Mouse (Mus musculus) midbrain, embryonic 14.5 days (tissue): ENCODE measurements at regions not wholly inside any gene's neighbourhood (a gene's known extent, or its start where the extent isn't known, plus 50 kb on each side); places are given as distances from the start of the nearest gene placed in this dataset.

Experiments used
- ATAC-seq: fragments of 200-750 bp; cut with Nextera tagmentation; 2 replicates; pipeline ENCODE4 v1.8.0; 2017; ENCODE audit warnings: moderate number of reproducible peaks, moderate library complexity; ENCODE audit not compliant: low FRiP score, low TSS enrichment
- DNase-seq: peaks from one replicate; pipeline ENCODE4 v3.0.0-alpha.2; 2015
- H3K27ac ChIP-seq: fragments of 300-500 bp; sonication (generic); replicated peaks from 2 replicates; pipeline ENCODE4 v1.5.1; 2014; ENCODE audit warnings: mild to moderate bottlenecking, low read depth, low read length, moderate library complexity
- H3K27me3 ChIP-seq: fragments of 300-500 bp; sonication (generic); 2 replicates; pipeline ENCODE4 v1.6.1; 2014; ENCODE audit warnings: low read length, control low read depth, mixed read lengths; ENCODE audit not compliant: control insufficient read depth, insufficient read depth
- H3K36me3 ChIP-seq: fragments of 300-500 bp; sonication (generic); 2 replicates; pipeline ENCODE4 v1.6.1; 2014; ENCODE audit warnings: low read length, control low read depth; ENCODE audit not compliant: control insufficient read depth, insufficient read depth
- H3K4me1 ChIP-seq: fragments of 300-500 bp; sonication (generic); 2 replicates; pipeline ENCODE4 v1.6.1; 2014; ENCODE audit warnings: mild to moderate bottlenecking, antibody characterized with exemption, low read length, control low read depth; ENCODE audit not compliant: control insufficient read depth, insufficient read depth
- H3K4me2 ChIP-seq: fragments of 300-500 bp; sonication (generic); 2 replicates; pipeline ENCODE4 v1.6.1; 2014; ENCODE audit warnings: mild to moderate bottlenecking, low read length, moderate library complexity
- H3K4me3 ChIP-seq: fragments of 300-500 bp; sonication (generic); replicated peaks from 2 replicates; pipeline ENCODE4 v1.5.1; 2014; ENCODE audit warnings: low read depth, low read length
- H3K9ac ChIP-seq: fragments of 300-500 bp; sonication (generic); replicated peaks from 2 replicates; pipeline ENCODE4 v1.6.1; 2014; ENCODE audit warnings: mild to moderate bottlenecking, low read length, moderate library complexity
- H3K9me3 ChIP-seq: fragments of 300-500 bp; sonication (generic); 2 replicates; pipeline ENCODE4 v1.6.1; 2016; ENCODE audit warnings: low read length, control low read depth, mixed read lengths; ENCODE audit not compliant: control insufficient read depth
- WGBS: fragments of 180-500 bp; shearing (Covaris S2); extraction: QIAGEN DNeasy Blood & Tissue Kit; methylation state at CpG from one replicate; pipeline ENCODE4 v1.1.7; 2014; 5-methylcytosine and 5-hydroxymethylcytosine counted together

GRCm38 (mm10) chr9:9606322-9606721, 367.4 kb upstream of the Arhgap42 start:
- Histone ChIP-seq H3K4me2 (no peak overlapping the region), H3K36me3 (no peaks in the 10 kb centered on the region), H3K27ac (no peak overlapping the region), H3K9ac (no peak overlapping the region), H3K4me1 (no peaks in the 10 kb centered on the region), H3K4me3 (no peak overlapping the region), H3K9me3 (no peaks in the 10 kb centered on the region), H3K27me3 (no peaks in the 10 kb centered on the region)
- no peak for DNase-seq
- ATAC-seq, result peak; percentile 40; the same call in 1 of the 2 replicates
- 96% methylated on average over 1 of the region's 1 CpGs for WGBS

- Histone ChIP-seq H3K27me3 (no peaks in the 10 kb centered on the region), H3K4me1 (no peaks in the 10 kb centered on the region), H3K4me2 (no peak overlapping the region), H3K4me3 (no peak overlapping the region), H3K9ac (no peak overlapping the region), H3K36me3 (no peaks in the 10 kb centered on the region), H3K9me3 (no peaks in the 10 kb centered on the region), H3K27ac (no peak overlapping the region)
- DNase-seq (no peak), ATAC-seq (no peak)
Measured at GRCm38 (mm10) chr9:9591263-9591662, 352.4 kb upstream of the Arhgap42 start.

- ATAC-seq (peak; percentile 40; the same call in 1 of the 2 replicates), DNase-seq (peak; percentile 68)
- H3K9ac ChIP-seq, result no peak overlapping the region
- no peaks in the 10 kb centered on the region for H3K9me3 ChIP-seq
- no peaks in the 10 kb centered on the region for H3K4me1 ChIP-seq
- no peak overlapping the region for H3K27ac ChIP-seq
- H3K4me3 ChIP-seq, result no peak overlapping the region
- H3K4me2 ChIP-seq, result no peak overlapping the region
- H3K36me3 ChIP-seq, result no peaks in the 10 kb centered on the region
- no peaks in the 10 kb centered on the region for H3K27me3 ChIP-seq
- 63% methylated on average over 2 of the region's 2 CpGs for WGBS
Measured at GRCm38 (mm10) chr9:9583011-9583605, 344.2 kb upstream of the Arhgap42 start.

- Histone ChIP-seq H3K4me3 (no peak overlapping the region), H3K27ac (no peak overlapping the region), H3K4me1 (no peaks in the 10 kb centered on the region), H3K27me3 (no peaks in the 10 kb centered on the region), H3K9me3 (no peaks in the 10 kb centered on the region), H3K36me3 (no peaks in the 10 kb centered on the region), H3K9ac (no peak overlapping the region), H3K4me2 (no peak overlapping the region)
- WGBS, result 92% methylated on average over 3 of the region's 3 CpGs
- DNase-seq (no peak), ATAC-seq (no peak)
Measured at GRCm38 (mm10) chr9:9582301-9583010, 343.6 kb upstream of the Arhgap42 start.

GRCm38 (mm10) chr9:9568040-9568649, 329.2 kb upstream of the Arhgap42 start:
- Histone ChIP-seq H3K4me1 (no peaks in the 10 kb centered on the region), H3K9ac (no peak overlapping the region), H3K4me2 (no peak overlapping the region), H3K27me3 (no peaks in the 10 kb centered on the region), H3K9me3 (no peaks in the 10 kb centered on the region), H3K36me3 (no peaks in the 10 kb centered on the region), H3K4me3 (no peak overlapping the region), H3K27ac (no peak overlapping the region)
- 89% methylated on average over 5 of the region's 5 CpGs for WGBS
- DNase-seq (no peak), ATAC-seq (no peak)

DNA sequence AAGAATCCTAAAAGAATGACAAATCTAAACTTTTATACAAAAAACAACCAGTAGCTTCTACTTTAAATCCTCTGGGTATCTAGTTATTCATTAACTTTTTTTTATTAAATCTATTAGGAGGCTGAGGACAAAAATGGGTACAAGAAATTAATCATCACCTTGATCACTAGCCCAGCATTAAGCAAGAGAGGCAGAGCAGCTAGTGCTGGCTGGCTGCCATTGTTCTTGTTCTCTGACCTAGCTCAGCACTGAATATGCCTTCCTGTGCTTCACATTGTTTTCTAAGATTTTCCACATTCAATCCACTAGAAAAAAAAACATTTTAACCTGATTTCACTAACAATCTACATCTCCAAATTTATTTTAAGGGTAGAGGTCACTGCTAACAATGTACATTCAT, 325.6 kb upstream of the Arhgap42 start:
- Histone ChIP-seq H3K4me1 (no peaks in the 10 kb centered on the region), H3K4me2 (no peak overlapping the region), H3K4me3 (no peak overlapping the region), H3K27me3 (no peaks in the 10 kb centered on the region), H3K9ac (no peak overlapping the region), H3K27ac (no peak overlapping the region), H3K9me3 (no peaks in the 10 kb centered on the region), H3K36me3 (no peaks in the 10 kb centered on the region)
- ATAC-seq (no peak), DNase-seq (no peak)

DNA sequence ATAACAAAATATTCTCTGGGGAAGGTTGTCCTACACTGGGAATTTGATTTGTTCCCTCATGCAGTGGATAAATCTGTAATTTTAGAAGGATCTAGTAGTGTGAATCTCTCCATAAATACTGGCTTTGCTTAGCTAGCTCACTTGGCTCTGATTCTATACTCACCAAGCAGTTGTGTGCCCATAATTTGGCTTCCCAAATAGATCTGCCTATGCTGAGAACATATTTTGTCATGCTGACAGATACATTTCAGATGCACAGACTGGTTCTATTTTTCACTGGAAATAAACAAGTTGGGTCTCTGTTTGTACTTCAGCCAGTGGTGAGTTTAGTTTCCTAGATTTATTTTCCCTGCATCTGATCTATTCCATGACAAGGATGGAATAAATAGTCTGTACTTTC, 309.8 kb upstream of the Arhgap42 start:
- Histone ChIP-seq H3K9me3 (no peaks in the 10 kb centered on the region), H3K4me1 (no peaks in the 10 kb centered on the region), H3K27ac (no peak overlapping the region), H3K36me3 (no peaks in the 10 kb centered on the region), H3K9ac (no peak overlapping the region), H3K27me3 (no peaks in the 10 kb centered on the region), H3K4me3 (no peak overlapping the region), H3K4me2 (no peak overlapping the region)
- no peak for ATAC-seq
- DNase-seq, result no peak

DNA sequence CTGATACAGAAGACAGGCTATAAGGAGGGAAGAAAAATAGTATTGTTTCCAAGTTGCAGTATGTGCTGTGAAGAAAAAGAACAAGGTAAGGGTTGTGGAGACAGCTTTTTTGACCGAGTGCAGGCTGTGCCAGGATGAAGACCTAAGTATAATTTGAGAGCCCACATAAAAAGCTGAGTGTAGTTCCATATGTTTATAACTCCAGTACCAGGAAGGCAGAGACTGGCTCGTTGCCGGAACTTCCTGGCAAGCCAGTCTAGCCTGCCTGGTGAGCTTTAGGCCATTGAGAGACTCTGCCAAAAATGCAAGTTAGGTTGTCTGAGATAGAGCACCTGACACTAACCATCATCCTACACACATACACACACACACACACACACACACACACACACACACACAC, 308.7 kb upstream of the Arhgap42 start:
- H3K4me2 ChIP-seq, result no peak overlapping the region
- 91% methylated on average over 3 of the region's 3 CpGs for WGBS
- H3K27ac ChIP-seq, result no peak overlapping the region
- no peak for ATAC-seq
- H3K4me1 ChIP-seq, result no peaks in the 10 kb centered on the region
- no peak for DNase-seq
- H3K4me3 ChIP-seq, result no peak overlapping the region
- H3K27me3 ChIP-seq, result no peaks in the 10 kb centered on the region
- H3K36me3 ChIP-seq, result no peaks in the 10 kb centered on the region
- H3K9me3 ChIP-seq, result no peaks in the 10 kb centered on the region
- H3K9ac ChIP-seq, result no peak overlapping the region

DNA sequence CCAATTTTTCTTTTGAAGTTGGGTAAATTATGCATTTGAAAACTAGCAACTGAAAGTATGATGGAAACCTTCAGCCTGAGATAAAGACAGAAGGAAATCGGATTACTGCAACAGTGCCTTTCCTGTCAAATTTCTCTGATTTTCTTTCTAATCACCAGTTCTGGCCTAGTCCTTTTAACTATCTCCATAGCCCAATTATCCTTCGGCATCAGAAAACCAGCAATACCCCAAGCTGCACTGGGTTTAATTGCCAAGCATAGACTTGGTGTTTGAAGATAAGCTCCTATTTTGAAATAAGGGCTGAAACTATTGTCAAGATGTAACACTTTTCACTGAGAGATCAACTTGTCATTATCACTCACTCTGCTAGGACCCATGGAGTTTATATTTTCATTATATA, 308.2 kb upstream of the Arhgap42 start:
- no peaks in the 10 kb centered on the region for H3K27me3 ChIP-seq
- WGBS, result 75% methylated on average over 2 of the region's 2 CpGs
- H3K4me2 ChIP-seq, result no peak overlapping the region
- no peaks in the 10 kb centered on the region for H3K36me3 ChIP-seq
- H3K9ac ChIP-seq, result no peak overlapping the region
- H3K4me3 ChIP-seq, result no peak overlapping the region
- ATAC-seq, result no peak
- H3K27ac ChIP-seq, result no peak overlapping the region
- no peaks in the 10 kb centered on the region for H3K9me3 ChIP-seq
- no peak for DNase-seq
- H3K4me1 ChIP-seq, result no peaks in the 10 kb centered on the region
